14 mouse cellular contexts compared by ENCODE assay signal in genomic region chr7:68908401-68908834, GRCm38 (mm10).
A peak's percentile ranks its signal among the peaks of the same experiment; 100 is the strongest.
DNase-seq lines count a peak whose midpoint lies in the region; ATAC-seq lines count a peak whose summit lies in the region.
"Had no signal": no experiment of that assay in that cellular context is flagged by ENCODE, and none has a peak within 500 bp of the region (broad histone marks: within the 10 kb centered on the region; RNA-seq: fewer than 3 reads in every experiment).

No protein-coding gene starts in this region.

- no peak overlapping the region for H3K27ac ChIP-seq in forebrain, embryonic 16.5 days (ENCODE audit: low read length)
- H3K27ac ChIP-seq in midbrain, embryonic 10.5 days (replicated peaks) = peak overlapping the region; percentile 39; the same call in 1 of the 2 replicates
- H3K27ac ChIP-seq: stomach, embryonic 15.5 days had no signal

- ATAC-seq in forebrain, embryonic 16.5 days = peak; percentile 58

- no peak overlapping the region for H3K4me2 ChIP-seq in forebrain, embryonic 16.5 days (ENCODE audit: low read length)
- H3K4me2 ChIP-seq: stomach, embryonic 15.5 days had no signal

- no peak overlapping the region for H3K4me3 ChIP-seq in forebrain, embryonic 16.5 days (replicated peaks; ENCODE audit: low read length)
- H3K4me3 ChIP-seq in midbrain, embryonic 10.5 days = no peak overlapping the region
- H3K4me3 ChIP-seq: stomach, embryonic 15.5 days had no signal

- H3K36me3 ChIP-seq in forebrain, embryonic 16.5 days (ENCODE audit: control insufficient read depth, insufficient read depth) = no peaks in the 10 kb centered on the region
- H3K36me3 ChIP-seq in midbrain, embryonic 10.5 days = no peaks in the 10 kb centered on the region
- H3K36me3 ChIP-seq: stomach, embryonic 15.5 days had no signal

- H3K9ac ChIP-seq in forebrain, embryonic 16.5 days (replicated peaks; ENCODE audit: low read depth, low read length) = no peak overlapping the region
- H3K9ac ChIP-seq: stomach, embryonic 15.5 days had no signal

- no peaks in the 10 kb centered on the region for H3K9me3 ChIP-seq in forebrain, embryonic 16.5 days (ENCODE audit: control insufficient read depth, low read length)
- H3K9me3 ChIP-seq in midbrain, embryonic 10.5 days (replicated peaks) = no peaks in the 10 kb centered on the region
- H3K9me3 ChIP-seq: stomach, embryonic 15.5 days had no signal

- H3K27me3 ChIP-seq in forebrain, embryonic 16.5 days (replicated peaks; ENCODE audit: control insufficient read depth, insufficient read depth, low read length) = no peaks in the 10 kb centered on the region
- no peaks in the 10 kb centered on the region for H3K27me3 ChIP-seq in midbrain, embryonic 10.5 days (ENCODE audit: low read depth, poor library complexity, severe bottlenecking)
- H3K27me3 ChIP-seq: stomach, embryonic 15.5 days had no signal

- H3K4me1 ChIP-seq in forebrain, embryonic 16.5 days (replicated peaks; ENCODE audit: control insufficient read depth, insufficient read depth, low read length) = peaks cover 11% of the 10 kb centered on the region
- peaks cover 3% of the 10 kb centered on the region; the same call in 1 of the 2 replicates for H3K4me1 ChIP-seq in midbrain, embryonic 10.5 days
- H3K4me1 ChIP-seq: stomach, embryonic 15.5 days had no signal

- WGBS in forebrain, embryonic 16.5 days = 40% methylated on average over 1 of the region's 1 CpGs
- 64% methylated on average over 1 of the region's 1 CpGs for WGBS in midbrain, embryonic 10.5 days

- DNase-seq in retina, embryonic 14.5 days (ENCODE audit: low spot score) = peak; percentile 16
- DNase-seq in retina, postnatal 1 day = no peak
- DNase-seq in midbrain, embryonic 10.5 days (ENCODE audit: low spot score) = no peak
- peak; percentile 11 to 20 for DNase-seq in right cerebral cortex, postnatal 36 days (ENCODE audit: low spot score in 2 of 2)
- no peak for DNase-seq in cerebellum, adult 9-10 months
- DNase-seq in testis, postnatal 10 days (ENCODE audit: low spot score) = no peak
- DNase-seq in embryo, embryonic 10.5 days (ENCODE audit: low spot score) = no peak
- DNase-seq: adrenal gland, postnatal 25 days; cerebellum, adult 11 months; gastrocnemius, postnatal 14 days; kidney, adult 11 months; liver had no signal

Comparison
In these comparisons a context has a peak if more than half of its experiments do, and no peak if none do; other contexts are left out.
1. DNase-seq: peak in retina, embryonic 14.5 days (single experiment) and right cerebral cortex, postnatal 36 days (2 of 2); none in retina, postnatal 1 day (single experiment), midbrain, embryonic 10.5 days (single experiment), cerebellum, adult 9-10 months (single experiment), testis, postnatal 10 days (single experiment) and embryo, embryonic 10.5 days (single experiment).